Mouse (Mus musculus) naive thymus-derived CD4-positive, alpha-beta T cell, adult 2 months (primary cell): ENCODE data around the gene 1700088E04Rik.
A peak's percentile ranks its signal among the peaks of the same experiment; 100 is the strongest.

ENCODE experiments used
- DNase-seq: peaks from one replicate; pipeline ENCODE4 v3.0.0-alpha.2; 2011; ENCODE audit warnings: low read depth

1700088E04Rik gene

DNA sequence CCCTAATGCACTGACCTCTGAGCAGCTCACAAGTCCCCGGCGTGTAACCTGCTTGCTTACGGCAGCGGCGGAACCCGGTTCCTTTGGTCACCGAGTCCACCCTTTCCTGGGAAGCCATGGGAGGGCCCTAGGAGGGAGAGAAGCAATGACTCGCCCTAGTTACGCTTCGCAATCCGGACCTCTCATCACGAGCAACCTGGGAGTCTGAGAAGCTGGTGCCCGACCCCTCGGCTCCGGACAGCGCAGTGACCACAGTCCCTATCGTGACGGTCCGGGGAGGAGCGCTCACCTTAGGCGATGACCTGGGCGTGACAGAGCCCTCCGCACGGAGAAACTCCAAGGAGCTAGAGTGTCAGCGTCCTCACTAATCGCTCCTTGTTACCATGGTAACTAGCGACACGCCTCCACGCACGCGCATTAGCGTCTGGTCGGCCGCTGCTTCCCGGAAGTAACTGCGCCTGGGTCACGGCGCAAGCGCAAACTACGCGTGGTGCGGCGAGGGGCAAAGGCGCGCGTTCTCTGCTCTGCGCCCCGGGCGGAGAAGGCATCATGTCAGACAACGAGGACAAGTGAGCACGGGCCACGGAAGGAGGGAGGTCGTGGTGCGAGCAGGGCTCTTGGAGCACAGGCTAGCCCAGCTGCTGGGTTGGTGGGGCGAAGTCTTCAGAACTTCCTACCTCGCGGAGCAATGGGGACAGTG lies at the start of gene 1700088E04Rik, which contains the start of gene Polr2f:
Gene 1700088E04Rik, minus strand, starts transcription at position 388 of the 700 bp plus-strand sequence.
Gene Polr2f, plus strand, starts transcription at position 144 of the 700 bp plus-strand sequence.
- DNase-seq: peak; percentile 98

- DNase-seq: no peak
These were observed 46.8 kb upstream of the 1700088E04Rik start for GRCm38 (mm10) chr15:79187819-79188218.

DNA sequence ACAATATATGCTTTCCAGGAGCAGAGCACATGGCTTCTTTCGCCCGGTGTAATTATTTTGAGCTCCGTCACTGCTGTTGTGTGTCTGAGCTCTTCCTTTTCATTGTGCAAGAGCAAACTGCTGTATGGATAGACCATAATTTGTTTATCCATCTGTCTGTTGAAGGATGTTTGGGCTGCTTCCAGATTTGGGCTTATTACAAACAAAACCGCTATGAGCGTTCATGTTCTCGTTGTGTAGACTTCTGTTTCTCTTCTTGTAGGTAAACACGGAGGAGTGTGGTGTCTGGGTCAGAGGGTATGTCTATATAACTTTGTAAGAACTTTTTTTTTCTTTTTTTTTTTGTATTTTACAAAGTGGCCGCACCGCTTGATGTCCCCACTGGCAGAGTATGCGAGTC lies 44.2 kb upstream of the 1700088E04Rik start:
- no peak for DNase-seq

DNA sequence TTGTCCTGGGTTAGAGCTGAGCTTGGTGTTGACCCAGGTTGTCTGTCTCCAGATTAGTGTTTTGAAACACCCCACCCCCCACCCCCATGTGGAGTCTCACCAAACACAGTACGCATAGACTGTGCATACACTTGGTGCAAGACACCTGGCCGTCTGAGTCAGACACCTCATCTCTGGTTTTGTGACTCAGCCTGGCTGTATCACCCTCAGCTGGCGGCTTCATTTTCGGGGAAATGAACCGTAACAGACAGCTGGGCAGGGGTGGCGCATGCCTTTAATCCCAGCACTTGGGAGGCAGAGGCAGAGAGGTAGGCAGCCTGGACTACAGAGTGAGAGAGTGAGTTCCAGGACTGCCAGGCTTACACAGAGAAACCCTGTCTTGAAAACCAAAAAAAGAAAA lies 35.9 kb upstream of the 1700088E04Rik start:
- DNase-seq: no peak

DNA sequence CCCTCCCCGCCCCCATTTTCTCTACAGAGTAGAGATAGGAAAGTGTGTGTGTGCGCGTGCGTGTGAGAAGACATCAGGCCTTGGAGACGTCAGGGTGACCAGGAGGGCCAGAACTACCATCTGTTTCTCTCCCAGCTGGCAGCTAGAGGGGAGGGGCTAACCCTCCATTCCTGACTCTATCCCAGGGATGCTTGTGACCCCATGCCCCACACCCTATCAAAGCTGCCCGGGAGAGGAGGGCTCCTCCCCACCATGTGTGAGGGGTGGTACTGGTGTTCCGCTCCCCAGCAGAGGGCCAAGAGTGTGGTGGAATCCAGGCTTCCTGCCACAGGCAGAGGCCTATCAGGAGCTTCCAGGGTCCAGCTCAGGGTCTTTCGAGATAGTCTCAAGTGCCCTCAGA lies 25.7 kb upstream of the 1700088E04Rik start:
- DNase-seq: no peak

- no peak for DNase-seq
These were observed 24.1 kb upstream of the 1700088E04Rik start, which contains the start of gene Sox10 for GRCm38 (mm10) chr15:79165140-79165539. Sox10 (minus strand) TSS chr15:79165240.

GRCm38 (mm10) chr15:79164251-79164650 lies 23.2 kb upstream of the 1700088E04Rik start:
- no peak for DNase-seq

DNA sequence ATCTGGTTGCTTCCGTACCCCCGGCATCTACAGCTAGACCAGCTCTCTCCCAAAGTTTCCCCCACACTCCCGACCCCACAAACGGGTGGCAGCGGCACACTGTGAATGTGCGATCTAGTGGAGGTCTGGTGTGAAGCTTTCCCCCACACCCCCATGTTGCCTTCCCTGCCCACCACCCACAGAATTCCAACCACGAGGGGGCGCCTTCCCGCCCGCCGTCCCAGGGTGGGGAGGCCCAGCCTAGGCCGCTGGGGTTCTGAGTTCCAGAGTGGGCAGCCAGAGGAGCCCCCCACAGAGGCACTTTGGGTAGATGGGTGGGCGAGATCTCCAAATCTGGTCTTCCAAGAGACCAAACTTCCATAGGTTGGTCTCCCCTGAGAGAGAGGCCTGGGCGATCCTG lies 21.8 kb upstream of the 1700088E04Rik start:
- DNase-seq: no peak

GRCm38 (mm10) chr15:79162301-79162700 lies 21.2 kb upstream of the 1700088E04Rik start:
- no peak for DNase-seq

- DNase-seq: no peak
These were observed 14.5 kb upstream of the 1700088E04Rik start for GRCm38 (mm10) chr15:79155572-79155971.

GRCm38 (mm10) chr15:79152709-79153108 lies 11.7 kb upstream of the 1700088E04Rik start:
- DNase-seq: no peak

DNA sequence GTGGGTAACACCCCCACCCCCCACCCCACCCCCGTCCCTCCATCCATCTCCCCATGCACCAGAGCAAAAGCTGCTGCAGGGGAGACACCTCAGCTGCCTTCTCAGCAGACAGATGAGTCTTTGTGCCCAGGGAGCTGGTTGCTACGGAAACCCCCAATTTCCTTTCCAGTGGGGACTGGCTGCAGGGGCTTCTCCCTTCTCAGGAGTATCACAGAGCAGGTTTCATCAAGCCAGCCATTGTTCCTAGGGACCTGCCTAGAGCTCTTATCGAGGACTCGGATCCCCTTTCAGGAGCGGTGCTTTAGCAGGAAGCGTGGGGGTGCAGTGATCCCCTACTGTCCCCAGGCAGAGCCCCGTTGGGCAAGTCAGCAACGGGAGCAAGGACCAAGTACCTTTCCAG lies 10.8 kb upstream of the 1700088E04Rik start:
- DNase-seq: no peak

- DNase-seq: peak; percentile 86
These were observed 7.5 kb upstream of the 1700088E04Rik start for GRCm38 (mm10) chr15:79148533-79148932.

DNA sequence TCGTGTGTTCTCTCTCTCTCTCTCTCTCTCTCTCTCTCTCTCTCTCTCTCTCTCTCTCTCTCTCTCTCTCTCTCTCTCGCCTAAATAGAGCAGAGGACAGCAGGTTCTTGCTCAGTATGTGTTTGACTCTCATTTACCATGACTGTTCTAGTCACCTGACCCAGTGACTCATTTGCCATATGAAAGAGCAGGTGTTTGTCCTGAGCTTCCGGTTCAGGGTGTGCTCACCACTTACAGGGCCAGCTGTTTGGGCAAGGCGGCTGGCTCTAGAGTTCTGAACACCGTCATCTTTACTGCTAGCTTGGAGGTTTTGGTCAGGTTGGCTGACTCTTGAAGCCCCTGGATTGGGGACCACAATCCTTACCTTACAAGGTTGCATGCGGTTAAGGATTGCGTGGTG lies 4.5 kb upstream of the 1700088E04Rik start:
- DNase-seq: no peak

GRCm38 (mm10) chr15:79144021-79144420 lies 3.0 kb upstream of the 1700088E04Rik start:
- DNase-seq: no peak

DNA sequence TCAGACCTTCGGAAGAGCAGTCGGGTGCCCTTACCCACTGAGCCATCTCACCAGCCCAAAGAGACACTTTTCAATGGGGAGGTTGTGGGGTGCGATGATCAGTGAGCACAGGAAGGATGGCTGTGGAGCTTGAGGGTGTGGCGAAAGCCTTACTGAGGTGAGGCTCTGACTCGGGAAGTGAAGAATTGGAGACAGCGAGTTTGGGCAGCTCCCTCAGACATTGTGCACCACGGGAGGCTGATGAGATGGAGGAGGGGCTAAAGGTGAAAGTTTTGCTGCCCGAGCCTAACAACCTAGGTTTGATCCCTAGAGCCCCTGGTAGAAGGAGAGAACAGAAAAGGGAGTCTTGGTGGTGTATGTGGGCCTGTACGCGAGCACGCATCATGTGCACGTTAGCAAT lies 2.3 kb upstream of the 1700088E04Rik start:
- DNase-seq: no peak

- no peak for DNase-seq
These were observed 489 bp upstream of the 1700088E04Rik start for GRCm38 (mm10) chr15:79141566-79141917.

DNA sequence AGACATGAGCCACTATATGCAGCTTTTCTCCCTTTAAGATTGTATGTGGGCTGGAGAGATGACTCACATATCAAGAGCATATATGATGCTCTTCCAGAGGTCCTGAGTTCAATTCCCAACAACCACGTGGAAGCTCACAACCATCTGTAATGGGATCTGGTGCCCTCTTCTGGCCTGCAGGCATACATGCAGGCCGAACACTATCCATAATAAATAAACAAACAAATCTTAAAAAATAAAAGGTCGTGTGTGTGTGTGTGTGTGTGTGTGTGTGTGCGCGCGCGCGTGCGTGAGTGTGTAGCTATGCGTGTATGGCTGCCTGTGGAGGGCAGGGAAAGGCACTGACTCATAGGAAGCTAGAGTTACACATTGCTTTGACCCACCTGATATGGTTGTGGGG lies 1.4 kb downstream of the 1700088E04Rik start:
- DNase-seq: peak; percentile 64

DNA sequence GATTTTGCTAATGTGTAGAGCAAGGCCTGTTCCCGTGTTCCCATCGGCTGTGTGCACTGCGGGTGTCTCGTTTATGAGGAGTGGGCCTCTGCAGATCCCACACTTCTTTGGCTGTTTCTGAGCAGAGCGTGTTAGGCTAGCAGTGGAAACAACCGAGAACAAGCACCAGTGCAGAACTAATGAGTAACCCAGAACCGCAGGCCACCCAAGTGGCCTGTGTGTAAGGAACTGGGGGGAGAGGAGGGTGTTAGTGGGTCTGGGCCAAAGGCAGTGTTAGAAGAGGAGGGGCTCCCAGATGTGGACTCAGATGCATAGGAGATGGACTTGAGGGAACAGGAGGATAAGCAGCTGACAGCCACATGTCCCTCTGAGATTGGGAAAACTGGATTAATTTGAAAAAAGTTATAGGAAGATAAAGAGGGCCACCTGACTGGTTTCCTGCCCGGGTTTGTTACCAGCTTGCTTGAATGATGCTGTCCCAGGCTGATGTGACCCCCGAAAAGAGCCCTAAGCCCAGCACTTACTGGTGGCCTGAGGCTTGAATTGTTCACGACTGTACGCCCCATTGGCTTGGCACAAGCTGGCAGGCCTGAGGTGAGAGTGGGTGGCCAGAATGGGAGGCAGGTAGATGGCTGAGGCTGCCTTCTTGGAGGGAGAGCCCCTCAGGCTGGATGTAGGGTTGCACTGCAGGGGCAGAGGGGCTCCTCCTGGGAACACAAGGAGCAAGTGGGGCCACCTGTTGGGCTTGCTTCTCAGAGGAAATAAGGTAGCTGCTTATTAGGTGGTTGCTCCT lies 5.1 kb downstream of the 1700088E04Rik start:
- DNase-seq: no peak

- no peak for DNase-seq
These were observed 5.7 kb downstream of the 1700088E04Rik start for GRCm38 (mm10) chr15:79135332-79135731.

GRCm38 (mm10) chr15:79134496-79135270 lies 6.4 kb downstream of the 1700088E04Rik start:
- DNase-seq: no peak

GRCm38 (mm10) chr15:79133191-79133661 lies 7.8 kb downstream of the 1700088E04Rik start:
- no peak for DNase-seq
